Mouse (Mus musculus): ENCODE measurements around the gene Rnf150.

GRCm38 (mm10) chr8:82907271-82907670 is 44.1 kb downstream of the Rnf150 start:
- TF ChIP-seq POLR2A (IDR thresholded peaks at IDR 0.05; ENCODE audit: insufficient read length, low read depth) (no peak), TCF12 (IDR thresholded peaks at IDR 0.05; ENCODE audit: insufficient read depth, poor library complexity, severe bottlenecking) (no peak), MYOD1 (IDR thresholded peaks at IDR 0.05; ENCODE audit: control insufficient read depth in 1 of 3, insufficient read length in 2 of 3, low read depth in 2 of 3) (no peak)

Data from myocyte (in vitro differentiated cells).